Mouse (Mus musculus) ES-E14 (cell line): Measurements from ENCODE around the gene Rasl10b. TPM values are rescaled to one million over a fixed set of nuclear protein-coding genes. Genes with fewer than 3 reads are reported as not detected.

Source experiments
- DNase-seq: peaks from one replicate; pipeline ENCODE4 v3.0.0-alpha.2; 2013; ENCODE audit warnings: low read depth, low spot score
- H3K27ac ChIP-seq: 2 replicates; pipeline ENCODE4 v1.5.1; 2012; ENCODE audit warnings: low read depth, mild to moderate bottlenecking, low read length, moderate library complexity, mixed read lengths; ENCODE audit not compliant: poor library complexity, insufficient read depth, severe bottlenecking
- H3K36me3 ChIP-seq: 2 replicates; pipeline ENCODE4 v1.6.1; 2012; ENCODE audit warnings: mild to moderate bottlenecking, low read length, moderate library complexity, mixed read lengths; ENCODE audit not compliant: control insufficient read depth, poor library complexity, insufficient read depth, severe bottlenecking
- H3K4me1 ChIP-seq, 2 experiments: fragments of 150-350 bp in 1 of 2; sonication (generic) in 1 of 2; 2 replicates each; pipeline ENCODE4 v1.6.1; 2012; ENCODE audit warnings: low read length in 2 of 2, mild to moderate bottlenecking in 1 of 2, mixed read lengths in 1 of 2; ENCODE audit not compliant: control insufficient read depth in 2 of 2, insufficient read depth in 2 of 2, poor library complexity in 1 of 2
- H3K4me3 ChIP-seq, 2 experiments: fragments of 150-350 bp in 1 of 2; sonication (generic) in 1 of 2; 2 replicates each; pipeline ENCODE4 v1.5.1; 2012; ENCODE audit warnings: low read length in 2 of 2, low read depth in 1 of 2, mild to moderate bottlenecking in 1 of 2, mixed read lengths in 1 of 2; ENCODE audit not compliant: insufficient read depth in 1 of 2, poor library complexity in 1 of 2, severe bottlenecking in 1 of 2
- H3K9ac ChIP-seq: 2 replicates; pipeline ENCODE4 v1.6.1; 2012; ENCODE audit warnings: low read depth, mild to moderate bottlenecking, low read length, mixed read lengths; ENCODE audit not compliant: poor library complexity, insufficient read depth, severe bottlenecking
- H3K9me3 ChIP-seq: fragments of 150-350 bp; sonication (generic); 2 replicates; pipeline ENCODE4 v1.6.1; 2012; ENCODE audit warnings: low read depth, mild to moderate bottlenecking, low read length; ENCODE audit not compliant: control insufficient read depth, insufficient read depth
- CHD2 ChIP-seq: IDR thresholded peaks from 2 replicates; pipeline ENCODE4 v1.6.1; 2014; ENCODE audit warnings: mild to moderate bottlenecking, low read depth, low read length, inconsistent platforms
- HCFC1 ChIP-seq: IDR thresholded peaks from 2 replicates; pipeline ENCODE4 v1.6.1; 2012; ENCODE audit warnings: low read length, inconsistent platforms, borderline replicate concordance; ENCODE audit not compliant: insufficient read depth
- MAFK ChIP-seq: IDR thresholded peaks from 2 replicates; pipeline ENCODE4 v1.6.1; 2014; ENCODE audit warnings: mild to moderate bottlenecking, low read depth, low read length, inconsistent platforms; ENCODE audit not compliant: insufficient read depth
- ZC3H11A ChIP-seq: IDR thresholded peaks from 2 replicates; pipeline ENCODE4 v1.6.1; 2012; ENCODE audit warnings: low read depth, mild to moderate bottlenecking, inconsistent platforms, low read length, borderline replicate concordance
- ZNF384 ChIP-seq: IDR thresholded peaks from 2 replicates; pipeline ENCODE4 v1.6.1; 2012; ENCODE audit warnings: low read depth, low read length, inconsistent platforms
- in situ Hi-C, 2 experiments: fragments of 600-800 bp; cut with MboI; formaldehyde crosslinking; loops; one replicate each; pipeline ENCODE4 v1.15.1; 2025; ENCODE audit warnings: low sequenced_read_pairs in 2 of 2, inconsistent platforms in 1 of 2; ENCODE audit not compliant: unreplicated experiment in 2 of 2
- total RNA-seq: library from RNA; depleted of rRNA; stranded (reverse); fragments of 300-350 nt; gene quantifications from 2 replicates; pipeline ENCODE4 v1.2.3, GENCODE M21; 2012

Gene Rasl10b
- total RNA-seq, 1 experiment: 1.9 TPM

GRCm38 (mm10) chr11:83409792-83410291, 905 bp downstream of the Rasl10b start:
- Histone ChIP-seq H3K9ac (peak overlapping the region; percentile 68), H3K4me1 (peaks cover 4 to 7% of the 10 kb centered on the region in 2 experiments), H3K27ac (no peak overlapping the region), H3K36me3 (no peaks in the 10 kb centered on the region), H3K9me3 (no peaks in the 10 kb centered on the region), H3K4me3 (peak overlapping the region; percentile 77 to 79)
- TF ChIP-seq ZNF384: no peak
- TF ChIP-seq ZC3H11A: no peak
- no peak for TF ChIP-seq MAFK
- no peak for TF ChIP-seq CHD2
- TF ChIP-seq HCFC1: no peak
- DNase-seq: no peak
- in situ Hi-C loops: loop anchor here in 1 of 2 experiments (25.0 kb wide), 1 partner anchor 348 kb away; the partner anchor contains the start of gene Slfn2

- H3K4me3 ChIP-seq: no peak overlapping the region; a peak in 1 of 4 replicates
- no peak for DNase-seq
- H3K36me3 ChIP-seq: no peaks in the 10 kb centered on the region
- TF ChIP-seq MAFK: no peak
- TF ChIP-seq HCFC1: no peak
- no peak for TF ChIP-seq ZC3H11A
- no peak for TF ChIP-seq CHD2
- no peak for TF ChIP-seq ZNF384
- H3K4me1 ChIP-seq: peaks cover 4 to 7% of the 10 kb centered on the region in 2 experiments
- H3K9ac ChIP-seq: no peak overlapping the region
- H3K27ac ChIP-seq: no peak overlapping the region
- in situ Hi-C loops: loop anchor here in 1 of 2 experiments (25.0 kb wide), 1 partner anchor 348 kb away; the partner anchor contains the start of gene Slfn2
- no peaks in the 10 kb centered on the region for H3K9me3 ChIP-seq
These were observed 1.6 kb downstream of the Rasl10b start for GRCm38 (mm10) chr11:83410510-83410909.

- H3K27ac ChIP-seq: no peak overlapping the region
- H3K9me3 ChIP-seq: no peaks in the 10 kb centered on the region
- in situ Hi-C loops: loop anchor here in 1 of 2 experiments (25.0 kb wide), 1 partner anchor 355 kb away; the partner anchor contains the start of gene Slfn2
- TF ChIP-seq CHD2 (no peak), MAFK (no peak), ZC3H11A (no peak), HCFC1 (no peak), ZNF384 (no peak)
- H3K9ac ChIP-seq: no peak overlapping the region
- no peaks in the 10 kb centered on the region for H3K36me3 ChIP-seq
- peak; percentile 81 for DNase-seq
- H3K4me3 ChIP-seq: no peak overlapping the region
- H3K4me1 ChIP-seq: peaks cover 0 to 5% of the 10 kb centered on the region in 2 experiments; a peak in 1 of 4 replicates
These were observed 8.1 kb downstream of the Rasl10b start for GRCm38 (mm10) chr11:83417080-83417479.

GRCm38 (mm10) chr11:83417708-83418107, 8.8 kb downstream of the Rasl10b start:
- no peaks in the 10 kb centered on the region for H3K36me3 ChIP-seq
- DNase-seq: no peak
- peaks cover 0 to 5% of the 10 kb centered on the region in 2 experiments; a peak in 1 of 4 replicates for H3K4me1 ChIP-seq
- TF ChIP-seq HCFC1 (no peak), ZC3H11A (no peak), CHD2 (no peak), MAFK (no peak), ZNF384 (no peak)
- no peak overlapping the region for H3K27ac ChIP-seq
- no peak overlapping the region for H3K9ac ChIP-seq
- in situ Hi-C loops: loop anchor here in 1 of 2 experiments (25.0 kb wide), 1 partner anchor 355 kb away; the partner anchor contains the start of gene Slfn2
- H3K4me3 ChIP-seq: no peak overlapping the region
- H3K9me3 ChIP-seq: no peaks in the 10 kb centered on the region
